Mouse (Mus musculus): ENCODE data around the gene Krtap17-1. TPM values are rescaled to one million over a fixed set of nuclear protein-coding genes. Genes with fewer than 3 reads are reported as not detected.

The Krtap17-1 gene
- total and polyA plus RNA-seq, 2 experiments: not detected

DNA sequence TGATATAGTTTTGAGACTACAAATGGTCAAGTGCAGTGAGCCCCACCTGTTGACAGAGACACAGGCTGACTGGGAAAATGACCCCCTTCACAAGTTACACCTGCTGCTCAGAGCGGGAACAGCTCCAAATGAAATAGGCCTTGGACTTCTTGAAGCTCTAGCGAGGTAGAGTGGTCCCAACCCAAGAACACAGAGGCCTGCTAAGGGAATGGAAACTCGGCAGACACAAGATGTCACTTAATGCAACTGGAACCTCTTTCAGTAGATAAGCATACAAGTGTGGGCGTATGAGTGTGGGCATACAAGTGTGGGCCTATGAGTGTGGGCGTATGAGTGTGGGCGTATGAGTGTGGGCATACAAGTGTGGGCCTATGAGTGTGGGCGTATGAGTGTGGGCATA is 5.3 kb upstream of the Krtap17-1 start:
- no peak overlapping the region for H3K9ac ChIP-seq (ENCODE audit: low read depth, low read length)
- H3K4me3 ChIP-seq (ENCODE audit: insufficient read depth, low read depth, low read length): no peak overlapping the region
- TF ChIP-seq CTCF (IDR thresholded peaks at IDR 0.05; ENCODE audit: low read depth, low read length): no peak
- 95% methylated on average over 7 of the region's 7 CpGs for WGBS
- peaks cover 4% of the 10 kb centered on the region; the same call in 1 of the 2 replicates for H3K27me3 ChIP-seq (ENCODE audit: control insufficient read depth, insufficient read depth, low read length)
- DNase-seq (ENCODE audit: extremely low read depth, low read depth, low spot score): no peak
- H3K79me2 ChIP-seq (ENCODE audit: control insufficient read depth, insufficient read depth, low read length): no peaks in the 10 kb centered on the region
- no peaks in the 10 kb centered on the region for H3K4me1 ChIP-seq (ENCODE audit: control insufficient read depth, insufficient read depth, low read length)
- no peaks in the 10 kb centered on the region for H3K36me3 ChIP-seq (ENCODE audit: control insufficient read depth, insufficient read depth, low read length)
- no peak overlapping the region for H3K27ac ChIP-seq (replicated peaks; ENCODE audit: insufficient read depth, low read depth, low read length)

DNA sequence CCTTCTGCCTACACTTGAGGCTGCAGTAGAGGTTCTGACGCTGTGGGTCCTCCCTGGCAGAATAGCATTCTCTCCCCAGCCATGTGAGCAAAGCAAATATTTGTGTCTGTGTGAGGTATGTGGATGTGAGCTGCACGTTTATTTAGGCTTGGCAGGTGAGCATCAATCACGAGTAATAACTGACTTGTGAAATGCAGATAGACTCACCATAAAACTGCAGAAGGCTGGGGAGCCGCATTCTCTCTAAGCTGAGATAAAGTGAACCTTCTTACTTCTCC is 529 bp upstream of the Krtap17-1 start:
- Histone ChIP-seq H3K36me3 (ENCODE audit: control insufficient read depth, insufficient read depth, low read length) (no peaks in the 10 kb centered on the region), H3K4me3 (ENCODE audit: insufficient read depth, low read depth, low read length) (no peak overlapping the region), H3K4me1 (ENCODE audit: control insufficient read depth, insufficient read depth, low read length) (no peaks in the 10 kb centered on the region), H3K27ac (replicated peaks; ENCODE audit: insufficient read depth, low read depth, low read length) (no peak overlapping the region), H3K27me3 (ENCODE audit: control insufficient read depth, insufficient read depth, low read length) (peaks cover 7% of the 10 kb centered on the region; the same call in 1 of the 2 replicates), H3K9ac (ENCODE audit: low read depth, low read length) (no peak overlapping the region), H3K79me2 (ENCODE audit: control insufficient read depth, insufficient read depth, low read length) (no peaks in the 10 kb centered on the region)
- TF ChIP-seq POLR2A (IDR thresholded peaks at IDR 0.05; ENCODE audit: extremely low read depth, insufficient read depth, low read length) (no peak), CTCF (IDR thresholded peaks at IDR 0.05; ENCODE audit: low read depth, low read length) (no peak)
- WGBS: 19% methylated on average over 4 of the region's 4 CpGs
- DNase-seq (ENCODE audit: extremely low read depth, low read depth, low spot score): no peak

DNA sequence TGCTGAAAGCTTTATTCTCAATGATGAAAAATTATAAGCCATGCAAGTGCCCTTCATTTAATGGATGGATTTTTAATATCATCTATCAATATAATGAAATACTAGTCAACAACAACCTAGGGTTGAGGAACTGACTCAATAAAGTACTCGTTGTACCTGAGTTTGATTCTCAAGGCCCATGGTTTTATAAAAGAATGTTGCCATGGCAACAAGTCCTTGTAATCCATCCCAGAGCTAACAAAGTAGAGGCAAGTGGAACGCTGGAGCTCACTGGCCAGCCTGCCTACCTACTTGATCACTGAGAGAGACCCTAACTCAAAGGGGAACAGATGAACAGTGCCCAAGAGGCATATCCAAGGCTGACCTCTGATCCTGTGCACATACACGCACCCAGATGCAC is 3.2 kb downstream of the Krtap17-1 start:
- WGBS: 73% methylated on average over 3 of the region's 3 CpGs
- H3K79me2 ChIP-seq (ENCODE audit: control insufficient read depth, insufficient read depth, low read length): no peaks in the 10 kb centered on the region

DNA sequence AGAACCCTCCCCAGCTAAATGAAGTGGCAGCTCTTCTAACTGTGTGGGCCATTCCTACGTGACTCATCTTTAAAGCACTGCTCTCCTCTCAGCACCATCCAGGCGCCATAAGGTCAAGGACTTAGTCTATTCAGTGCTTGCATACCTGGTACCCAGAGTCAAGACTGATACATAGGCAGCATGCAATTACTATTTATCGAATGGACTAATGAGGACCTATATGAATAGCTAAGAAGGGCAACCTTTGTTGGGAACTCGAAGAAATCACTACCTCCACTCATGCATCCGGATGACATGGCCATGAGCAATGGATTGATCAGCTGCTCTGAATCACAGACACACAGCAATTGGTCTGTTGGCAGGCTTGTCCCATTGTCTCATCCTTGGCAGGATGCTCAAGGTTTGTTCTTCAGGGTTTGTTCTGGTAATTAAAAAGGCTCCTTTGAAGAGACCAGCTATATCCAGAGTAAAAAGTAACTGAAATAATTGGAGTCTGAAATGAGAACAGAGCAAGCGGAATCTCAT is 3.9 kb downstream of the Krtap17-1 start:
- no peaks in the 10 kb centered on the region for H3K4me1 ChIP-seq (ENCODE audit: control insufficient read depth, insufficient read depth, low read length)
- TF ChIP-seq POLR2A (IDR thresholded peaks at IDR 0.05; ENCODE audit: extremely low read depth, insufficient read depth, low read length) (no peak), CTCF (IDR thresholded peaks at IDR 0.05; ENCODE audit: low read depth, low read length) (no peak)
- 80% methylated on average over 6 of the region's 6 CpGs for WGBS
- no peak overlapping the region for H3K9ac ChIP-seq (ENCODE audit: low read depth, low read length)
- H3K79me2 ChIP-seq (ENCODE audit: control insufficient read depth, insufficient read depth, low read length): no peaks in the 10 kb centered on the region
- H3K36me3 ChIP-seq (ENCODE audit: control insufficient read depth, insufficient read depth, low read length): no peaks in the 10 kb centered on the region
- H3K27me3 ChIP-seq (ENCODE audit: control insufficient read depth, insufficient read depth, low read length): peaks cover 7% of the 10 kb centered on the region; the same call in 1 of the 2 replicates
- H3K4me3 ChIP-seq (ENCODE audit: insufficient read depth, low read depth, low read length): no peak overlapping the region
- H3K27ac ChIP-seq (replicated peaks; ENCODE audit: insufficient read depth, low read depth, low read length): no peak overlapping the region
- DNase-seq (ENCODE audit: extremely low read depth, low read depth, low spot score): no peak

More for the DNA sequence above, 3.2 kb downstream of the Krtap17-1 start:
- no peak overlapping the region for H3K27ac ChIP-seq (replicated peaks; ENCODE audit: insufficient read depth, low read depth, low read length)
- no peak for TF ChIP-seq POLR2A (IDR thresholded peaks at IDR 0.05; ENCODE audit: extremely low read depth, insufficient read depth, low read length)
- no peak for TF ChIP-seq CTCF (IDR thresholded peaks at IDR 0.05; ENCODE audit: low read depth, low read length)
- H3K27me3 ChIP-seq (ENCODE audit: control insufficient read depth, insufficient read depth, low read length): peaks cover 7% of the 10 kb centered on the region; the same call in 1 of the 2 replicates
- H3K9ac ChIP-seq (ENCODE audit: low read depth, low read length): no peak overlapping the region
- H3K4me1 ChIP-seq (ENCODE audit: control insufficient read depth, insufficient read depth, low read length): no peaks in the 10 kb centered on the region
- DNase-seq (ENCODE audit: extremely low read depth, low read depth, low spot score): no peak
- H3K36me3 ChIP-seq (ENCODE audit: control insufficient read depth, insufficient read depth, low read length): no peaks in the 10 kb centered on the region
- no peak overlapping the region for H3K4me3 ChIP-seq (ENCODE audit: insufficient read depth, low read depth, low read length)

DNA sequence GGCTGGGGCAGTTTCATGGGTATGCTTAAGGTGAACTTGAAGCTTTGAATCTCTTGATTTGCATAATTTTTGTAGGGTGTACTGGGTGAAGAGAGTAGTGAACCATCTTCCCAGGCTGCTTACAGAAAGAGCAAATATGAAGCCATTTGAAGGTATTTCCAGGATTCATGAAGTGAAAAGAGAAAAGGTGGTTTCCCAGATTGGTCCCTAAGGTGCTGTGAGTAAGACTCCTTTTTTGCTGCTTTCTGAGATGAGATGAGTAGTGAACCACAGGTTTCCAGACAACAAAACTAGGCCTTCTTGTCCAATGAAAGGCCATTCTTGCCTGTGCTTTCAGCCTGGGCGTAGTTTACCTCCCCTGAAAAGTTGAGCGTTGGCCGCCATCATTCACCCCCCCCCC is 5.3 kb downstream of the Krtap17-1 start:
- H3K27me3 ChIP-seq (ENCODE audit: control insufficient read depth, insufficient read depth, low read length): peaks cover 1% of the 10 kb centered on the region; the same call in 1 of the 2 replicates
- H3K36me3 ChIP-seq (ENCODE audit: control insufficient read depth, insufficient read depth, low read length): no peaks in the 10 kb centered on the region
- 91% methylated on average over 3 of the region's 3 CpGs for WGBS
- H3K4me1 ChIP-seq (ENCODE audit: control insufficient read depth, insufficient read depth, low read length): no peaks in the 10 kb centered on the region
- no peak overlapping the region for H3K9ac ChIP-seq (ENCODE audit: low read depth, low read length)
- H3K4me3 ChIP-seq (ENCODE audit: insufficient read depth, low read depth, low read length): no peak overlapping the region
- TF ChIP-seq CTCF (IDR thresholded peaks at IDR 0.05; ENCODE audit: low read depth, low read length) (no peak), POLR2A (IDR thresholded peaks at IDR 0.05; ENCODE audit: extremely low read depth, insufficient read depth, low read length) (no peak)
- H3K79me2 ChIP-seq (ENCODE audit: control insufficient read depth, insufficient read depth, low read length): no peaks in the 10 kb centered on the region
- H3K27ac ChIP-seq (replicated peaks; ENCODE audit: insufficient read depth, low read depth, low read length): no peak overlapping the region
- no peak for DNase-seq (ENCODE audit: extremely low read depth, low read depth, low spot score)

DNA sequence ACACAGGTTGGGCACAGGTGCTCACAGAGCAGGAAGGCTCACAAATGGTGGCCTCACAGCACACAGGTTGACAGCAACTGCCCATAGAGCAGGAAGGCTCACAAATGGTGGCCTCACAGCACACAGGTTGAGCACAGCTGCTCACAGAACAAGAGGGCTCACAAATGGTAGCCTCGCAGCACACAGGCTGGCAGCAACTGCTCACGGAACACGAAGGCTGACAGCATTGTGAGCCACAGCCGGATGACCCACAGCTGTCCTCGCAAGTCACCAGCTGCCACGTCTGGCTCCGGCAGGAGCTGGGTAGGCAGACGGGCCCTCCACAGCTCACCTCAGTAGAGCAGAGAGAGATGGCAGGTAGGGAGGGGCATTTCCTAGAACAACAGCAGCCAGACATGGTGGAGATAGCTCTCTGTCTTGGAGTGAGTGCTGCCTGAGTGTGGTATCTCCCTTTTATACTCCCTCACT is 7.6 kb downstream of the Krtap17-1 start, which contains the start of gene Krtap16-1:
Krtap16-1 (minus strand) TSS at position 418 of the 468 bp plus-strand sequence.
- H3K27ac ChIP-seq (replicated peaks; ENCODE audit: insufficient read depth, low read depth, low read length): no peak within 1 kb of the TSS
- H3K27me3 ChIP-seq (ENCODE audit: control insufficient read depth, insufficient read depth, low read length): no peaks in the 10 kb centered on the region
- H3K79me2 ChIP-seq (ENCODE audit: control insufficient read depth, insufficient read depth, low read length): no peaks in the 10 kb centered on the region
- TF ChIP-seq CTCF (IDR thresholded peaks at IDR 0.05; ENCODE audit: low read depth, low read length) (no peak), POLR2A (IDR thresholded peaks at IDR 0.05; ENCODE audit: extremely low read depth, insufficient read depth, low read length) (no peak)
- H3K36me3 ChIP-seq (ENCODE audit: control insufficient read depth, insufficient read depth, low read length): no peaks in the 10 kb centered on the region
- no peaks in the 10 kb centered on the region for H3K4me1 ChIP-seq (ENCODE audit: control insufficient read depth, insufficient read depth, low read length)
- DNase-seq (ENCODE audit: extremely low read depth, low read depth, low spot score): no peak
- WGBS: 77% methylated on average over 8 of the region's 8 CpGs
- H3K9ac ChIP-seq (ENCODE audit: low read depth, low read length): no peak within 1 kb of the TSS
- no peak within 1 kb of the TSS for H3K4me3 ChIP-seq (ENCODE audit: insufficient read depth, low read depth, low read length)
